Mouse (Mus musculus) frontal cortex, postnatal 36 days (tissue): ENCODE data around the gene Cnn1.
A peak's percentile ranks its signal among the peaks of the same experiment; 100 is the strongest.
"Not testable (repeated sequence)": the region's sequence is repeated elsewhere in the genome, so short reads cannot be mapped to it uniquely, and the experiment has no call there.

ENCODE experiments used
- DNase-seq, 2 experiments: peaks; one replicate each; pipeline ENCODE4 v3.0.0; 2022; ENCODE audit warnings: low spot score in 2 of 2

Gene Cnn1

DNA sequence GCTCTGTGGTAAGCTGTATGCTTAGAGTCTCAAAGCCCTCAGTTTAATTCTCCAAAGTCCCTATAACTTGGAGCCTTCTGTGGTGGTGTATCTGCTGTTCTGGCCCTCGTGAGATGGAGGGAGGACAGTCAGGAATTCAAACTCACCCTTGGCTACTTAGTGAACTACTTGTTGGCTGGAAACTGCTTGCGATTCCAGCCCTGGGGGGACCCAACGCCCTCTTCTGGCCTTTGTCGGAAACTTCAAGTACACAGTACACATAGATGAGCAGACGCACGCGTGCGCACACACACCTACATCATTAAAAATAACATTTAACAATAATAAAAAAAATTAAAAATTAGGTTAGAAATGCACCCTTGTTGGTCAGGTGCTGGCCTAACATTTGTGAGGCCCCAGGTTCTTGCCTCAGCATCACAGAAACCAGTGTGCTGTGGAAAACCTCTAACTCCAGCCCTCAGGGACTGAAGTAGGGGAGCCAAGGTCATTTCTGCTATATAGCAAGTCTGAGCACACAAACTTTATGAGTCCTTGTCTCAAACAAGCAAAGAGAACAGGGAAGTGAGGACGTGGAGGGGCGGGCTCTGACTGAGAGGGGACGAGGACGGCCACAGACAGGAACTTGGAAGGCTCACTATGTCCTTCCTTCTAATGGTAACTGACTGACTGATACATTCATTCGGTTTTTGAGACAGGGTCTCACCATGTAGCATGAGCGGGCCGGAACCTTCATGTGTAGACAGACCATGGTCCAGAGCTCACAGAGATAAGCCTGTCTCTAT is 26.4 kb downstream of the Cnn1 start:
- DNase-seq: no peak

GRCm38 (mm10) chr9:22131226-22131981 is 32.4 kb downstream of the Cnn1 start:
- no peak for DNase-seq

DNA sequence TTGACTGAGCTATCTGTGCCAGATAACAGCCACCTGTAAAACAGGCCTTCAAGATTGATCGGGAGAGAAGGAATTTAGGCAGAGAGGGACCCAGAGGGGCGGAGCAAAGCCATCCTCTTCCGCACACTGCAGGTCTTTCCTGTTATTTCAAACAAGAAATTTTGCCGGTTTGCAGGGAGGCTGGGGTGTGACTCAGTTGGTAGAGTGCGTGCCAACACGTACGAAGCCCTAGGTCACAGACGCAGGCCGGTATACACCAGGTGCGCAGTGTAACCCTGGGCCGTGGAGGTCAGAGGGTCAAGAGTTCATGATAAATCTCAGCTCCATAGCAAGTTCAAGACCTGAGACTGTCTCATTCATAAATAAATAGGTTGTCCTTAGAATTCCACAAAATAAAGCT is 33.2 kb downstream of the Cnn1 start:
- no peak for DNase-seq

- DNase-seq: no peak
Observed at GRCm38 (mm10) chr9:22134246-22134890, 35.4 kb downstream of the Cnn1 start.

DNA sequence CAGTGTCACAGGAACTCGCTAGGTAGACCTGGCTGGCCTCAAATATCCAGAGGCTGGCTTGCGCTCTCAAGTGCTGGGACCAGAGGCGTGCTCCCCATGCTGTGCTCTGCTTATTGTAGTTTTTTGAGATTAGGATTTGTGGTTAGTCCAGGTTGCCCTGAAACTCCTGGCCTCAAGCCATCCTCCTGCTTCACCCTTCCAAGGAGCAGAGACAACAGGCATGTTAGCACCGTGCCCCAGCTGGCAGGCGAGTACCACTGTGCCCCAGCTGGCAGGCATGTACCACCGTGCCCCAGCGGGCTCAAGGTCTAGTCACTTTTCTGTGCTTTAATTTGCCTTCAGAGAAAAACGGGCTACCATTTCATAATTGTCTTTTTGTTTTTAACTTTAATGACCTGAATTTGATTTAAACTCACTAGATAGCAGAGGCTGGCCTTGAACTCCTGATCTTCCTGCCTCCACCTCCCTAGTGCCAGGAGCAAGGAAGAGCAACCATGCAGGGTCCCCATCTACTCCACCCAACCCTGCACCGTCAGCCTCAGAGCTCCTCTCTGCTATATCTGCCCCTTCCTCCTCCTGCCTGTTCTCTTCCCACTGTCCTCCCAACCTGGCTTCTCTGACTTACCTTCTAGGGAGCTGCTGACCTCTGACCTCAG is 36.1 kb downstream of the Cnn1 start:
- no peak for DNase-seq

DNA sequence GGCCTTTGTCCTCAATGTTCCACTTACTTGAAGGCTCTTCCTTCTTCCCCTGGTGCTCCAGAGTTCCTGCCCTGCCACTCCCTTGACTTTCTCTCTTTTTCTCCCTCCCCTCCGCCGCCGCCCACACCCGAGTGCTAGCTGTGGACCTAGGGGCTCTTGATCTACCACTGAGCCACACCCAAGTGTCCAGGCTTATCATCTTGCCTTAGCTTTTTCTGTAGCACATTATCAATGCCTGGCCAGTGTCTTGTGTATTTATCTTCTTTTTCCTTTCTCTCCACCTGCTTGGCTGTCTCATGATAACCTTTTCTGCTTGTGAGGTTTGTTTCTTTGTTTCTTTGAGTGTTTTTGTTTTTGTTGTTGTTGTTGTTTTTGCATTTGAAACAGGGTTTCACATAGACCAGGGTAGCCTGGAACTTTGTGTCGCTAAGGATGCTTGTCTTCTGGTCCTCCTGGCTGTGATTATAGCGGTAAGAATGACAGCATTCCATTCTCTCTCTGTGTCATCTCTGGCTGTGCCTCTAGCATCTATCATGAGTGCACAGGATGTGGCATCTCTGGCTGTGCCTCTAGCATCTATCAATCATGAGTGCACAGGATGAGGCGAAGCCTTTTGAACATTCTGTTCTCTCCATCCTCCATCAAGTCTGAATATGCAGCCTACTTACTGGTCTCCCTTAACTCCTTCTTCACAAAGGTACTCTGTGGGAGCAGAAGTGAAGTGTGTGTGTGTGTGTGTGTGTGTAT is 36.8 kb downstream of the Cnn1 start, which contains the start of gene Acp5:
Gene Acp5, minus strand, starts transcription at position 68 of the 747 bp plus-strand sequence.
- DNase-seq: no peak

DNA sequence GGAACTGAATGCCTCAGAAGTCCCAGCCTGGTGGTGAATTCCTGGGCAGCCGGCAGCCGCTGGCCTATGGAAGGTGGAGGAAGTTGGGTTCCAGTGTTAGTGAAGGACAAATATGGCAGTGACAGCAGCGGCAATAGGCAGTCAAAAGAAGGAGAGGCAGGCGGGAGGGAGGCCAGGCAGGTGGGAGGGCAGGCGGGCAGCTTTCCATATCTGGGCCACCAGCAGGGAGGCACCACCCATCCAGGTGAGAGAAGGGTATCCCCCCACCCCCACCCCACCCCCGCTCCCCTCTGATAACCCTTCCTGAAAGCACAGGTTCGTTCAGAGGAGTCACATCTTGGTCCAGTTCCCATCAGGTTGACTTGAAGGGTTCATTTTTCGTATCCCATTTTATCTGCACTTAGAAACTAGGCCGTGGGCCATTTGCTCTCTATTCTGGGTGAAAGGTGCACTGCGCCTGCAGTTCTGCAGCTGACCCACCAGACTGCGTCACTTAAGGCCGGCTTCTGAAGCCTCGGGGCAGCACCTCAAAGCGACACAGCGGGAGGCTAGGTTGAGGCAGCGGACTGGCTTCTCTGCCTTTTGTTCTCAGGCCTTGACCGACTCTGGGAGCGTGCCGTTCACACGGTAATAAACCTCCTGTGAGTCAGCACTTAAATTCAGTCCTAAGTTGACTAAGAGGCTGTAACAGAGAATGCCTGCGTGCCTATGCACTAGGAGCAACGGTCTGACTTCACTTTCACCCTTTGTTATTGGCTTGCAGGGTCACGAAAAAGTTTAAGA is 37.9 kb downstream of the Cnn1 start:
- DNase-seq: no peak

GRCm38 (mm10) chr9:22138480-22138879 is 39.5 kb downstream of the Cnn1 start:
- no peak for DNase-seq

DNA sequence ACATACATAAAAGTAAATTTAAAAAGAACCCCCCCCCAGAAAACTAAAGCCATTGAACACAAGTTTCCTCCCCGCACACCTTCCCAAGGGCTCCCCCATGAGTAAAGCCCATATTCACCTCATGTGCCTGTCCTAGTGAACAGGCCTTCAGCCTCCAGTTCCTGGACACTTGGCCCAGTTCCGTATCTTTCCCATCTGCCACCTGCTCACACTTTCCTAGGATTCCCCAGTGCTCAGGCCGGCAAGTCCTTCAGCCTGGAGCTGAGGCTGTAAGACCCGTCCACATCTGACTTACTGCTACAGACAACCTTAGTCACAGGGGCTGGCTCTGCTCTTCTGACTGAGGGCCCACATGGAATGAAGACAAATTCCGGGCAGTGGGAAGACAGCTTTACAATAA is 40.7 kb downstream of the Cnn1 start:
- no peak for DNase-seq

- DNase-seq: peak; percentile 91 to 93
Observed at GRCm38 (mm10) chr9:22143108-22144037, 44.4 kb downstream of the Cnn1 start.

DNA sequence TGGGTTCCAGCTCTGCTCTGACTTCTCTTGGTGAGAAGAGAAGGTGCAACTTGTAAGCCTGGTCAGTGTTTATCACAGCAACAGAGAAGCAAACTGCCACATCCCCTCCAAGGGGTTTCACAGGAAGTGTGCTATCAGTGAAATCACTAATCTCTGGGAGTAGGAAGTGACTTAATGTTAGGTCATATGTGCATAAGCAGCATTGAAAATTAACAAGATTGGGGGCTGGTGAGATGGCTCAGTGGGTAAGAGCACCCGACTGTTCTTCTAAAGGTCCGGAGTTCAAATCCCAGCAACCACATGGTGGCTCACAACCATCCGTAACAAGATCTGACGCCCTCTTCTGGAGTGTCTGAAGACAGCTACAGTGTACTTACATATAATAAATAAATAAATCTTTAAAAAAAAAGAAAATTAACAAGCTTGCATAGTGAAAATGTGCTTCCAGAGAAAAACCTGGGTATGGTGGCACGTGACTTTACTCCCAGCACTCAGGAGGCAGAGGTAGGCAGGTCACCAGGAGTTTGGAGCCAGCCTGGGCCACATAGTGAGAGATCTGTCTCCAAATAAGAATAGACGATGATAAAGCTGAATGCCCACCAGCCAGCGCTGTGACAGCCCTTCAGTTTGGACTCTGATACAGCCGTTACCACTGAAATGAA is 45.4 kb downstream of the Cnn1 start:
- DNase-seq: no peak

DNA sequence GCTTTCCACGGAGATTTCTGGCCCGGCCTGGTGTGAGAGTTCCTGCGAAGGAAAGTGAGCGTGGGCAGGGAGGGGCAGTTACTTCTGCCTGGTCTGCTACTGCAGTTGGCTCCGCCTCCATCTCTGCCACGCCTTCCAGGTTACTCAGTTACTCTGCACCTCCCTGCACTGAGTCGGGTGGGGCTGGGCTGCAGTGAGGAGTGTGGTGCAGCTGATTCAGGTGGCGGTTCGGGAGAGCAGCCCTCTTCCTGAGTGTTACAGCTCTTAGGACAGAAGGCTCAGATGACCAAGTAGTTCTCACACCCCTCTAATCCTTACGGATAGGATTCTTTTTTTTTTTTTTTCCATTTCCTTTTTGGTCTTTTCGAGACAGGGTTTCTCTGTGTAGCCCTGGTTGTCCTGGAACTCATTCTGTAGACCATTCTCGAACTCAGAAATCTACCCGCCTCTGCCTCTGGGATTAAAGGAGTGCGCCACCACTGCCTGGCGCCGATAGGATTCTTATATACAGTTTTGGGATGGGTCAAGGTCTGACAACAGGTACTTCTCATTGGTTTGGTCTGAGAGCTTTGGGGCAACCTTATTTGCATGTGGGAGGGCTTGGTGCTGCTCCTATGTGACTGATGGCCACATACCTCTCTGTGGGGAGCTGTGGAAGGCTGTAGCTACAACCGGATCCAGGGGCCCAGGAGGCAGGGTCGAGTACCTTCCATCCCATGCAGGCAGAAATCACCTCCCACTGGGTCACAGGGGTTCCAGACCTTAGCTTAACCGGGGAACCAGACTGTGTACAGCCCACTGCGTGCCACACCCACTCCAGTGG is 50.6 kb downstream of the Cnn1 start:
- DNase-seq: no peak

GRCm38 (mm10) chr9:22150249-22150693 is 51.3 kb downstream of the Cnn1 start:
- DNase-seq: not testable (repeated sequence)

- no peak for DNase-seq
Observed at GRCm38 (mm10) chr9:22150946-22151345, 51.9 kb downstream of the Cnn1 start.

GRCm38 (mm10) chr9:22153810-22154209 is 54.8 kb downstream of the Cnn1 start:
- no peak for DNase-seq

- DNase-seq: peak; percentile 53 to 72
Observed at GRCm38 (mm10) chr9:22155614-22156013, 56.6 kb downstream of the Cnn1 start.

- peak; percentile 96 to 97 for DNase-seq
Observed at GRCm38 (mm10) chr9:22156497-22157245, 57.7 kb downstream of the Cnn1 start, which contains the start of gene Pigyl. TSS of gene Pigyl (plus strand) at chr9:22156846.
